Mouse (Mus musculus) cerebellum, postnatal 10 days (tissue): ENCODE measurements at regions not wholly inside any gene's neighbourhood (a gene's known extent, or its start where the extent isn't known, plus 50 kb on each side); places are given as distances from the start of the nearest gene placed in this dataset.

Experiments used
- DNase-seq, 2 experiments: peaks; one replicate each; pipeline ENCODE4 v3.0.0; 2021; ENCODE audit warnings: mixed read lengths in 2 of 2

DNA sequence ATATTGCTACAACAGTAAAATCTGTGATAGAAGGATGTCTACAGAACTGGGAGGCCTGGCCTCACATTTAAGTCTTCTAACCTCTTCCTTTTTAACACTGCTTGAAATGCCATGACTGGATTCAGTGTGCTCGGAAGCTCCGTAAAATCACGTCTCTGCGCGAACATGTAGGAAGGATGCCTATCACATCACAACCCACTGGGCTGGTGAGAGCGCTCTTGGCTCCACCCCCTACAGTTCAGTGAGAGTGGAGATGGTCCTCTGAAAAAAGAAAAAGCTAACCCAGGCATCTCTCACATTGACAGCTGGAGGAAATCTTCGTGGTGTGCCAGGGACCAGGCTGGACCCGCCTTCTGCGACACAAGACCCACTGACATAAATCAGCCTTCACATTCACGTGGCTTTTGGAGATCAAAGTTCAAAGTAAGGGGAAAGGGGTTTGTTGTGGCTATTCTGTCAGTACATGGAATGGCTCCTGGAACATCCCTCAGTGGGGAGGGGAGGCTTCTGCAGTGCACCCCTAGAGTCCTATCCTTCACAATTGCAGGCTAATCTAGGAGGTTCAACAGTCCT is 230.8 kb upstream of the Jmjd1c start:
- DNase-seq: no peak

DNA sequence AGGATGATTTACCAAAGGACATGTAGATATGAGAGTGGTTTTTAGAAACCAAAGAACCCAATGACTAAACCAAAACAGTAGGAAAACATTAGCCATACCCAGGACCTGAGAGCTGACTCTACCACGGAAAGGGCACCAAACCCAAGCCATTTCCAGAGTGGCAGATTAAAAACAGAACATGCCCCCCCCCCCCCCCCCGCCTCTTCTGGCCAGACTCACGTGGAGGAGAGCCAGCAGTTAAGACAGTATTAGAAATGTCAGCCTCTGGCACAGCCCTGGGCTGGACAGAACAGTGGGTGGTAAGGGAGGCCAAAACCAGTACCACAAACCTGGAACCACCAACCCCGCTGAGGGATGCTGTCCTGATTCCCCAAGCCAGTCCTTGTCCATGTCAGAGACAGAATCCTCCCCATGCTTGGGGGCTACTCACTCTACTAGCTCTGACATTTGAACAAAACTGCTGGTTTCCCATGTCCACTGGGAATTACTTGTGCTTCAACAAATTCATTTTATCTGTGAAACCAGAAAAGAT is 224.7 kb upstream of the Jmjd1c start:
- peak in 1 of 2 experiments; percentile 9 for DNase-seq

DNA sequence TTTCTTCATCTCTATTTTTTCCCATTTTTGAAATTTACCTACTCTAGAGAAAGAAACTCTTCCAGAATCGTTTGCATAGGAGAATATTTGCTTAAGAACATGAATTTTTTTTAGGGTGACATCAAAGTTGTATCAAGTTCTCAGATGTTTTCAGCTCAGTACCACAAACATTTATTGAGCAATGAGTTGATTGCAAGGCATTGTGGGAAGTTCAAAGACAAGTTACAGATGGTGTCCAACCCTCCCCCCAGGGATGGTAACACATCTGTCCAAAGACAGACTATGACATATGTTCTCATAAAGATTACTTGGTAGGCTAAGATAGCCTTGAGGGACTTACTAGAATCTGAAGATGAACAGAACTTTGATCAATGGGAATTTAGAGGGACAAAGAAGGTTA is 224.3 kb upstream of the Jmjd1c start:
- DNase-seq: no peak

- DNase-seq: no peak
Measured at GRCm38 (mm10) chr10:66873468-66873867, 222.5 kb upstream of the Jmjd1c start.

DNA sequence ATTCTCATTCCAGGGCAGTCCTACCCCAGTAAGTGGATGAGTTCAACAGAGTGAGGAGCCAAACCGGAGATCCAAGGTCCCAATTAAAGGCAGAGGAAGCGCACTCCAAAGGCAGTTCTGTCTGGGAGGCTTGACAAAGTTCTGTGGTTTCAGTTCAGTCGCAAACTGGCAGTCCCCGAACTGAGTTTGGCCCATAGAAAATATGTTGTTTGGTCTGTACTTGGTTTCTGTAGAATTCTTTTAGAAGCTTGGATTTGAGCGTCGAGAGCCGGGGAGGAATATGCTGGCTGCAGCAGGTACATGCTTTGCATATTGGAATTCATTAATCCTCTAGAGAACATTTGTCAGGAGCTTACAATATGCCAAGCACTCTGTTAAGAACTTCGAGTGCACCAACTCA is 216.9 kb upstream of the Jmjd1c start:
- no peak for DNase-seq

DNA sequence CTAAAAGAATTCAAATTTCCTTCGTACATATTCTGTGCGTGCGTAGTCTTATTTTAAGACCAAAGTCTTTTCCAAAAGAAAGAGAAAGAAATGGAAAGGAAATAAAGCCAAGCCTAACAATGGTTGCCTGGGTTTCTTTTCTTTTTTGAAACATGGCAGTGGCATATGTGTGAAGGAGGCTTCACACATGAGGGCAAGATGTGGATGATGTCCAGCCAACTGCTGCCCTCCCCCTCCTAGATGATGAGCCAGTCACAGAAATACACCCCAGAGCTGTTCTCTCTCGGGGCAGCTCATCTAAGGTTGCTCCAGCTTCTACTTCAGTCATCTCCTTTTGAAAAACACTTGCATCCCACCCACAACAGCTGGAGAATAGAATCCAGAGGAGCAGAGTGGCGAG is 213.1 kb upstream of the Jmjd1c start:
- no peak for DNase-seq

DNA sequence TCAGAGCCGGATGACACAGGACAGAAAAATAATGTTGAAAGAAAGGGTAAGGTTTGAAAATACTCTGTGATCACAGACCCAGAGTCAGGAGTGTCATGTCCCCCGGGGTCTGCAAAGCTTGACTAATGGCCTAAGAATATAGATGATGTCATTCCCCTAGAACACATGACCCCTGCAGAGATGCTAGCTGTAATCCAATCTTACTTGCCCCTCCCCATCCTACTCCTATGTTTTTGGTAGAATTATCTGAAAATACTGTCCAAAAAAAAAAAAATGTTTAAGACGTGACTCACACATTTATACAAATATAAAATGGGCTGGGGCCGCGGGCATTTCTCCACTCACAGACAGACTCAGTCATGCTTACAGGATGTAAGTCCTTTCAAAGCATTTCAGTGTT is 210.3 kb upstream of the Jmjd1c start:
- no peak for DNase-seq

DNA sequence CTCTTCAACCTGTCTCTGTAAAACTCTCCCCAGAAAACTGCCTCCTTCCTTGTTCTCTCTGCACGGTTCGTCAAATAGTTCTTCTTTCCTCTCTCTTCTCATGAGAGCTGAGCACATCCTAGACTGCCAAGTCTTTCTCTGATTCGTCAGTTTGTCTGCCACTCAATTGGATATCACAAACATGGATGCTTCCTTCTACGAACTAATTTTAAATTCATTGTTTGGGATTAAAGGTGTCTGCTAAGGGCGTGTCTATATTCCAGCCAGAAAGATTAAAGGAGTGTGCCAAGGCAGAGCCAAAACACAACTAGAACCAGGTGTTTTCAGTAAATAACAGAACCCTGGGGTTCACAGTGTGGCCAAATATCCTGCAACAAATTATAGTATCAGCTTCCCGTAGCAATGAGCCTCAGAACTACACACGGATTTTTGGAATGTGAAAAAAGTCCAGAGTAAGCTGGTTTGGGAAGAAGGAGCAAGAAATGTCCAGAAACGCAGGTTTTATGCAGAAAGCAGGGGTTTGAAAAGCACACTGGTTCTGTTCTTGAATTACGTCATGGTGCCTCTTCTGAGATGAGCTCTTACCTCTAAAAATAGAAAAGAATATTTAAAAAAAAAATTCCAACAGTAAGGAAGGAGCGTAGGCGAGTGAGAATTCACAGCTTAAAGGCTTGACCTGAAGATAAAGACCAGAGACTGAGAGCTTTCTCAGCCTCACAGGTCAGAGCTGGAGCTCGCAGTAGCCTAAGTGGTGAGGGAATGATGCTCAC is 206.0 kb upstream of the Jmjd1c start:
- no peak for DNase-seq

GRCm38 (mm10) chr10:66891811-66892210 is 204.1 kb upstream of the Jmjd1c start:
- DNase-seq: no peak

- DNase-seq: no peak
Measured at GRCm38 (mm10) chr10:66893836-66894235, 202.1 kb upstream of the Jmjd1c start.

DNA sequence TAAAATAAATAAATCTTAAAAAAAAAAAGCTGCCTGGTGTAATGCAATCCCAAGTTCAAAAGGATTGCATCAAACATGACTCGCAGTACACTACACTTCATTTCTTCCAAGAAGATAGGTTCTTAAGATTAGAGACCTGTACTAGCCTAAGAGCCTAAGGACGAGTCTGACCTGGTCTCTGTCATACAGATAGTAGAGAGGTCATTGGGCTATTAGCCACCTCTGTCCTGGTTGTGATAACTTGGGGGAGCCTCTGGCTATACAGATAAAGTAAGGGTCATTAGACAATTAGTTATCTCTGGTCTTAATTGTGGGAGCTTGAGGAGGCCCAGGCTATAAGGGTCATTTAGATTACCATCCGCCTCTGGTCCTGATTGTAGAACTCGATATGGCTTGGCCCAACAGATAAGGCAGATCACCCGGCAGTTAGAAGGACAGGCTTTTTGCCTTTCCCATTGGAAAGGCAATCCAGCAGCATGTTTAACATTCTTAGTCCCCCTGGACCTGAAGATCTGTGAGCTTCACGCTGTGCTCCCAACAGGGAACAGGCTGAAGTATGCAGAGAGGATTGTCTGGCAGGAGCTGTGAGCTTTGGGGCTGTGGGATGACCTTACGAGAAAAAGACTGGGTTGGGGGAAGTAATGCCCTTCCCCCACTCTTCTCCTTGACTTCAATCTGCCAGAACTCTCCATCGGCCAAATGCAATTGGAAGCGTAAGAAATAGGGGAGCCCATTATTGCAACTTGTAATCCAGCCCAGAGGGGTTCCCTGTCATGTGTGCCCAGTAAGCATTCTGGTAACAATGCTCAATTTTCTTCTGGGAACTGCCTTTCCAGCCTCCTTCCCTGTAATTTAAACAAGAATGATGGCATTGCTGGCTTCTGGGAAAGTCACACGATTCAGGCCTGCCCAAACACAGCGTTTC is 199.0 kb upstream of the Jmjd1c start:
- no peak for DNase-seq

DNA sequence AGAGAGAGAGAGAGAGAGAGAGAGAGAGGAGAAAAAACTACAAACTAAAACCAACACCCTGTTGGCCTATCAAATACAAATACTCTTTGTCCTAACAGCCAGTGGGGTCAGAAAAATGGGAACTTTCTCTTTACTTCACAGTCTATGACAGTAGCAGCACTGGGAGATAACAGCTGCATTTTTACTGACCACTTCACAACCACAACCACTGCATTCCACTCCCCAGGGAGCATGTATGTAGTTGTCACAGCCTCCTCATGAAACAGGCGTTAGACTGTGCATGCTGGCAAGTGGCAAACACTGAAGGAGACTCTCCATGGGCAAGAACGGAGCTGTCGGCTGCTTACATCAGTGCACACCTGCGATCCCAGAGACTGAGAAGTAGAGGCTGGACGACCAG is 196.2 kb upstream of the Jmjd1c start:
- no peak for DNase-seq

DNA sequence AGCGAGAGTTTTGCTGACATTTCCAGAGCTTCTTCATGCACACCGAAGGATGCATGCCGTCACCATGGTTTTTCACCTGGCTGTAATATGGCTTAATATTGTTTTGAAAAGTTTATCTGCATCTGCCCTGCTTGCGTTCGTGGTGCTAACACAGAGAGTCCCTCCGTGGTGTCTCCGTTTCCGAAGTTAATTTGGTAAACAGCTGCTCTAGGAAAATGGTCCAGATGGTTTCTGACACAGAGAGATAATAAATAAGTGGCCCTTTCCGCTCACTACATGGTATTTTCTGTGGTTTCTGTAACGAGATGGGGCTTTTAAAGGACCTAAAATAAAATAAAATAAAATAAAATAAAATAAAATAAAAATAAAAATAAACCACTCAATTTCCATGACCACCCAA is 195.1 kb upstream of the Jmjd1c start:
- no peak for DNase-seq

DNA sequence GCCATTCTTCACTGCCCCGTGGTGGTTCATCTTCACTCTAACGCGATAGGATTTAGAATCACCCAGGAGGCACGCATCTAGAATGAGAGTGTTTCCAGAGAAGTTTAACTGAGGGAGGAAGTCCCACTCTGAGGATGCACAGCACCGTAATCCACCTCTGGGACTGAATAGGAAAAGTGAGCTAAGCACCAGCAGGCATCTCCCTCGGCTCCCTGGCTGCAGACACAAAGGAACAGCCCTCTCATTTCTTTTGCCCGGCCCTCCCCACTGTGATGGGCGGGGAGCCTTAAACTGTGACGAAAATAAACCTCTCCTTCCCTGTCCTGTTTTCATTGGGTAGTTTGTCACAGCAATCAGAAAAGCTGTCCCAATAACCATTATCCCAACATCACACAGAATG is 194.1 kb upstream of the Jmjd1c start:
- no peak for DNase-seq

GRCm38 (mm10) chr10:66904552-66905367 is 191.2 kb upstream of the Jmjd1c start:
- no peak for DNase-seq

DNA sequence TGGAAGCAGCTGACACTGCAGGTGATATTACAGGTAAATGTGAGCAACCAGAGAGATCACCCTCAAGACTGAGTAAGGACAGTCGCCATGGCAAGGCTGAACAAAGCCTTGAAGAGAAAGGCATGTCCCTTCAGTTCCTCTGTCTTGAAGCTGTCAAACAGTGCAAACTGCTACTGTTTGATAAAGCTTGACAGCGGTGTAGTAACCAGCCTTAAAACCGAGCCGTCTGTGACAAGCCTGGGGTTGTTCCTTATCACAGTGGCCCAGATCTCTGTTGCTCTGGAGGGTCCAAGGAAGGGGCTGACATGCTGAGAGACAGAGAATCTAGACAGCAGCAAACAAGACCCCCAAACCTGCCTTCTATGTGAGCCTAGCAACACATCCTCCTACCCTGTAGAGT is 188.1 kb upstream of the Jmjd1c start:
- no peak for DNase-seq

GRCm38 (mm10) chr10:66909204-66909889 is 186.6 kb upstream of the Jmjd1c start:
- DNase-seq: peak; percentile 85 to 90

GRCm38 (mm10) chr10:66909905-66910681 is 185.8 kb upstream of the Jmjd1c start:
- no peak for DNase-seq

- peak; percentile 63 to 77 for DNase-seq
Measured at GRCm38 (mm10) chr10:66911261-66911911, 184.5 kb upstream of the Jmjd1c start.

DNA sequence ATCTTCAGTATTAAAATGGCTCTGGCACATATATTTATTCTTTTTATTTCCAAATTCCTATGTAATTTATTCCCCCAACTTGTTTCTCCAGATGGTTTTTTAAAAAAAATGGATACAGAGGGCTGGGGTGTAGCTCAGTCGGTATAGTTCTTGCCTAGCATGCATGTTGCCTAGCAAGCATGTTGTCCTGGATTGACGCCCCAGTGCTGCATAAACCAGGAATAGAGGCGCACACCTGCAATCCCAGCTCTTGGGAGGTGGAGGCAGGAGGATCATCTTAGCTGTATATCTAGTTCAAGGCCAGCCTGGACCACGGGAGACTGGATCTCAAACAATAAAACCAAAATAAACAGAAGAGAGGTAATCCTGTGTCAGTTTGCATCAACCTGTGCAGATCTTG is 183.5 kb upstream of the Jmjd1c start:
- no peak for DNase-seq

DNA sequence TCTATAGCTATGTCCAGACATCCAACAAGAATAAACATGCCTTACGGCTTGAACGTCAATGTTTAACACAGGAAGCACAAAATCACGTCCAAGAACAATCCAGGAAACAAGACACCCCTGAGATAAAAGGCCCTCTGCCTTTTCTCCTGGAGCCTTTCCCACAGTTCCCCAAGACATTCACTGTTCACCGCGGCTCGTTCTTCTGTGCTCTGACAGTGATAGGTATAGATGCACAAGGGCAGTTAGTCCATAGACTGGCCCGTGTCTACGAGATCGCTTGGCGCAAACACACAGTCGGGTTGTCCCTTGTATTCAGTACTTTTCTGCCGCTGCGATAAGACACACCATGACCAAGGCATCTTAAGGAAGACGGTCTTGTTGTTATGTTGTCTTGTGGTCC is 182.7 kb upstream of the Jmjd1c start:
- DNase-seq: no peak
